Mouse (Mus musculus) midbrain, postnatal 0 days (tissue): Measurements from ENCODE around the gene Elovl5. TPM values are rescaled to one million over a fixed set of nuclear protein-coding genes. Genes with fewer than 3 reads are reported as not detected.

Experiments
- ATAC-seq: fragments of 200-750 bp; cut with Nextera tagmentation; 2 replicates; pipeline ENCODE4 v1.8.0; 2017; ENCODE audit warnings: moderate number of reproducible peaks, mild to moderate bottlenecking, moderate TSS enrichment, moderate library complexity; ENCODE audit not compliant: low FRiP score
- DNase-seq: peaks from one replicate; pipeline ENCODE4 v3.0.0-alpha.2; 2015; ENCODE audit warnings: low spot score
- H3K27ac ChIP-seq: fragments of 300-500 bp; sonication (generic); 2 replicates; pipeline ENCODE4 v1.5.1; 2014; ENCODE audit warnings: low read depth, mild to moderate bottlenecking, low read length, mixed read lengths
- H3K27me3 ChIP-seq: fragments of 300-500 bp; sonication (generic); 2 replicates; pipeline ENCODE4 v1.6.1; 2014; ENCODE audit warnings: low read length, control low read depth, mixed read lengths; ENCODE audit not compliant: insufficient read depth
- H3K36me3 ChIP-seq: fragments of 300-500 bp; sonication (generic); 2 replicates; pipeline ENCODE4 v1.6.1; 2014; ENCODE audit warnings: low read length, control low read depth, mixed read lengths; ENCODE audit not compliant: insufficient read depth
- H3K4me1 ChIP-seq: fragments of 300-500 bp; sonication (generic); 2 replicates; pipeline ENCODE4 v1.6.1; 2014; ENCODE audit warnings: mild to moderate bottlenecking, control low read depth, antibody characterized with exemption, low read length, mixed read lengths; ENCODE audit not compliant: insufficient read depth
- H3K4me2 ChIP-seq: fragments of 300-500 bp; sonication (generic); 2 replicates; pipeline ENCODE4 v1.6.1; 2014; ENCODE audit warnings: low read depth, mild to moderate bottlenecking, low read length, mixed read lengths; ENCODE audit not compliant: poor library complexity, severe bottlenecking
- H3K4me3 ChIP-seq: fragments of 300-500 bp; sonication (generic); 2 replicates; pipeline ENCODE4 v1.5.1; 2014; ENCODE audit warnings: low read depth, mild to moderate bottlenecking, low read length, moderate library complexity
- H3K9ac ChIP-seq: fragments of 300-500 bp; sonication (generic); replicated peaks from 2 replicates; pipeline ENCODE4 v1.6.1; 2014; ENCODE audit warnings: mild to moderate bottlenecking, low read length, moderate library complexity, mixed read lengths; ENCODE audit not compliant: poor library complexity, severe bottlenecking
- H3K9me3 ChIP-seq: fragments of 300-500 bp; sonication (generic); 2 replicates; pipeline ENCODE4 v1.6.1; 2016; ENCODE audit warnings: low read length, control low read depth
- CTCF ChIP-seq: IDR thresholded peaks from 2 replicates; pipeline ENCODE4 v1.5.1; 2016; ENCODE audit warnings: antibody characterized with exemption, mild to moderate bottlenecking
- WGBS: fragments of 180-500 bp; shearing (Covaris S2); extraction: QIAGEN DNeasy Blood & Tissue Kit; methylation state at CpG from one replicate; pipeline ENCODE4 v1.1.7; 2014; 5-methylcytosine and 5-hydroxymethylcytosine counted together
- polyA plus RNA-seq: library from polyadenylated mRNA; unstranded; fragments of >200 nt; fragmentation: Nextera tagmentation; extraction: Ambion mirVana; gene quantifications from 2 replicates; pipeline ENCODE4 v1.2.1, GENCODE M21; 2015
- total RNA-seq: library from RNA; depleted of rRNA; stranded (reverse); fragments of >200 nt; gene quantifications from 2 replicates; pipeline ENCODE4 v1.2.3, GENCODE M21; 2014

The Elovl5 gene
- total and polyA plus RNA-seq, 2 experiments from 2014 or later = 58.4 to 80.0 TPM

DNA sequence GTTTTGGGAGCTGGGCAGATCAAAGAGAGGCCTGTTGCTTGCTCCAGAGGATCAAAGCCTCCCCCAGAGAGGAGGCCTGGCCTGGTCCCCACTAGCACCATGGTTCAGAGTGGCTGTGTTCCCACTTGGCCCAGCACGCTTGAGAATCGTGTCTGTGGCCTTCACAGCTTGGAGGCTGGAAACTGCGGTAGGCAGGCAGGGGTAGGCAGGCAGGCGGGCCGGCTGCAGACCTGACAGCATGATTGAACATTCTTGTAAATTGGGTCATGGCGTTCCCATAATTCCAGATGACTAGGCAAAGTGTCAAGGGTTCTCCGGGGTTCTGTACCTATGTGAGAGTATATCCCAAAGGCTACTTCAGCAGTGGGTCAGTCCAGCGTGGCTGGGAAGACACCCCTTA, 35.9 kb downstream of the Elovl5 start:
- no peak overlapping the region for H3K27ac ChIP-seq
- no peak overlapping the region for H3K4me3 ChIP-seq
- ATAC-seq (no peak), DNase-seq (peak; percentile 17)
- no peaks in the 10 kb centered on the region for H3K9me3 ChIP-seq
- H3K4me1 ChIP-seq = peaks cover 9% of the 10 kb centered on the region; the same call in 1 of the 2 replicates
- H3K27me3 ChIP-seq = no peaks in the 10 kb centered on the region
- H3K9ac ChIP-seq = no peak overlapping the region
- TF ChIP-seq CTCF = no peak
- 63% methylated on average over 8 of the region's 8 CpGs for WGBS
- H3K4me2 ChIP-seq = no peak overlapping the region
- peaks cover 4% of the 10 kb centered on the region for H3K36me3 ChIP-seq

DNA sequence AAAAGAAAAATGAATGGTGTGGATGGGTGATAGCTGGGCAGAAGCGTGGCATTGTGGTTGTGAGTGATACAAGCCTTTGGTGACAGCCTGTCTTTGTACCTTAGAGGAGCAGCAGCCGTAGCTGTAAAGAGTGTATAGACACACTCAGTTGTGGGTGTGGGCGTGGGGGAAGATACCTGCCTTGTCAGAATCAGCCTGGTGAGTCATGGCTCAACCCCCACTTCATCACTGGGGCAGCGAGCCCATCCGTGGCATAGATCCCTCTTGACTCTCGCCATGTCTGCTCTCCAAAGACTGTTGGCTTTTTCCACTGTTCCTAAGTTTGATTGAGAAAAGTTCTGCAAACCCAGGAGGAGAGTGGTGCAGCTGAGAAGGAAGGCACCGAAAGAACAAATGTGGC, 37.3 kb downstream of the Elovl5 start:
- peaks cover 9% of the 10 kb centered on the region; the same call in 1 of the 2 replicates for H3K4me1 ChIP-seq

DNA sequence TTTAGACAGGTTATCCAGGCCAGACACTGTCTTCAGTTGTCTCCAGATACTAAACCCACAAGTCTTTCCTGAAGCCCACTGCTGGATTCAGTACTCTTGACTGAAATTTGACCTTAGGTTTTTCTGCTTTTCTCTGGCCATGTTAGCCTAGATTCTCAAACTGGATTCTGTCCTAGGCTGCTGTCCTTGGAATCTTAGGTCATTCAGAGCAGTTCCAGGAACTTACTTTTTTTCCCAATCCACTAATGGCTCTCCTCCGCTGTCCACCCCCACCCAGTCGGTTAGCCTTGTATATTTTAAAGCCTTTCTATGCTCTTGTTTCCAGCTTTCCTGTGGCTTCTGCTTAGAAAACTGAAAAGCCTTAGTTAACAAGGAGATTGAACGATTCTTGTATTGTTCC, 37.8 kb downstream of the Elovl5 start:
- Histone ChIP-seq H3K36me3 (peaks cover 4% of the 10 kb centered on the region), H3K27me3 (no peaks in the 10 kb centered on the region), H3K9ac (no peak overlapping the region), H3K4me2 (no peak overlapping the region), H3K4me3 (no peak overlapping the region), H3K9me3 (no peaks in the 10 kb centered on the region), H3K4me1 (peaks cover 6% of the 10 kb centered on the region; the same call in 1 of the 2 replicates), H3K27ac (no peak overlapping the region)
- ATAC-seq (no peak), DNase-seq (no peak)
- no peak for TF ChIP-seq CTCF
- WGBS = 74% methylated on average over 3 of the region's 3 CpGs

More for the DNA sequence above, 37.3 kb downstream of the Elovl5 start:
- Histone ChIP-seq H3K9ac (no peak overlapping the region), H3K27ac (no peak overlapping the region), H3K4me2 (no peak overlapping the region), H3K36me3 (peaks cover 4% of the 10 kb centered on the region), H3K27me3 (no peaks in the 10 kb centered on the region), H3K9me3 (no peaks in the 10 kb centered on the region), H3K4me3 (no peak overlapping the region)
- DNase-seq (no peak), ATAC-seq (no peak)
- WGBS = 91% methylated on average over 7 of the region's 7 CpGs
- no peak for TF ChIP-seq CTCF

DNA sequence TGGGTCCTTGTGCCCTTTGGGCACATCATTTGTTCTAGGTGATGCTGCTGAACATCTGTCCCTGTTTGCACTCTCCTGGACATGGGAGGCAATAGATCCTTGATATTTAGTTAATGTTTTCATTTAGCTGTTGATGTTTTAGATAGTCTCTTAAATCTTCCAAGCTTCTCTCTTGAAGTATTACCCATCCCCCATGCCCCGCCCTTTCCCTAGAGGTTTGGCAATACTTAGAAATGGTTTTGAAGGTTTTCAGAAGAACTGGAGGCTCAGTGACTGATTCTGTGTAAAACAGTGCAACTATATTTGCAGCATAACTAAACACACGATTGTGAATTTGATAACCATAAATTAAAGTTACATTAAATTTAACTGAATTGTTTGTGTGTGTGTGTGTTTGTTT, 38.3 kb downstream of the Elovl5 start:
- TF ChIP-seq CTCF = no peak
- H3K9ac ChIP-seq = no peak overlapping the region
- H3K27me3 ChIP-seq = no peaks in the 10 kb centered on the region
- H3K4me2 ChIP-seq = no peak overlapping the region
- WGBS = 91% methylated on average over 2 of the region's 2 CpGs
- no peaks in the 10 kb centered on the region for H3K9me3 ChIP-seq
- H3K36me3 ChIP-seq = peaks cover 4% of the 10 kb centered on the region
- H3K4me1 ChIP-seq = peaks cover 6% of the 10 kb centered on the region; the same call in 1 of the 2 replicates
- DNase-seq = no peak
- H3K4me3 ChIP-seq = no peak overlapping the region
- no peak overlapping the region for H3K27ac ChIP-seq
- ATAC-seq = no peak

DNA sequence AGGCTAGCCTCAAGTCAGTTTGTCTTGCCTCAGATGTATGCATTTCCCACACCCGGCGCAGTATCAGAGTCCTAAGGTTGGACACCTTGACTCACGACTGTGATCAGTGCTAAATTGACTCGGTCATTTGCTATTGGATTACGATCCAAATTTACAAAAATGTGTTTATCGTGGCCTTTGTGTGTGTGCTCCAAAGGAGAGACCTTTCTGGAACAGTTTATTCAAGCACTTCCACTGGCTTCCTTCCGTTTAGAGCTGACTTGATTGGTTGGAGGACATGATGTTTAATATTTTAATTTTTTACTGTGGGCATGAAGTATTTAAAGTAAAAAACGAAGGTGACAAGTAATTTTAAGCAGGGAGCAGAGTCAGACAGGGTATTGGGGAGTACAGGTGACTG, 38.8 kb downstream of the Elovl5 start:
- ATAC-seq (no peak), DNase-seq (no peak)
- H3K4me1 ChIP-seq = peaks cover 6% of the 10 kb centered on the region; the same call in 1 of the 2 replicates
- H3K4me2 ChIP-seq = no peak overlapping the region
- H3K27me3 ChIP-seq = no peaks in the 10 kb centered on the region
- no peak overlapping the region for H3K9ac ChIP-seq
- no peak for TF ChIP-seq CTCF
- H3K36me3 ChIP-seq = peaks cover 8% of the 10 kb centered on the region
- no peak overlapping the region for H3K4me3 ChIP-seq
- 89% methylated on average over 8 of the region's 8 CpGs for WGBS
- H3K27ac ChIP-seq = no peak overlapping the region
- no peaks in the 10 kb centered on the region for H3K9me3 ChIP-seq

- 84% methylated on average over 7 of the region's 7 CpGs for WGBS
- no peak for ATAC-seq
Observed at GRCm38 (mm10) chr9:77958327-77958726, 41.2 kb downstream of the Elovl5 start.

More at GRCm38 (mm10) chr9:77958327-77958726, 41.2 kb downstream of the Elovl5 start:
- peaks cover 12% of the 10 kb centered on the region for H3K36me3 ChIP-seq
- no peak overlapping the region for H3K9ac ChIP-seq
- no peaks in the 10 kb centered on the region for H3K9me3 ChIP-seq
- no peak for TF ChIP-seq CTCF
- H3K4me1 ChIP-seq = no peaks in the 10 kb centered on the region
- no peak overlapping the region for H3K4me2 ChIP-seq
- no peak for DNase-seq
- H3K27me3 ChIP-seq = no peaks in the 10 kb centered on the region
- no peak overlapping the region for H3K27ac ChIP-seq
- H3K4me3 ChIP-seq = no peak overlapping the region
